Mouse (Mus musculus) liver, adult 10 weeks (tissue): ENCODE measurements around the gene Fbxw2. TPM values are rescaled to one million over a fixed set of nuclear protein-coding genes. Genes with fewer than 3 reads are reported as not detected.

ENCODE experiments used
- polyA plus RNA-seq: library from polyadenylated mRNA; stranded (reverse); fragments of 350-450 nt; fragmentation: Illumina TruSeq; extraction: RNeasy Lipid Tissue Mini Kit (QIAGEN cat#74804); gene quantifications from one replicate; pipeline ENCODE4 v1.2.3, GENCODE M21; 2014; ENCODE audit warnings: low read depth, low replicate concordance

Fbxw2 gene
- 53.2 TPM for polyA plus RNA-seq

DNA sequence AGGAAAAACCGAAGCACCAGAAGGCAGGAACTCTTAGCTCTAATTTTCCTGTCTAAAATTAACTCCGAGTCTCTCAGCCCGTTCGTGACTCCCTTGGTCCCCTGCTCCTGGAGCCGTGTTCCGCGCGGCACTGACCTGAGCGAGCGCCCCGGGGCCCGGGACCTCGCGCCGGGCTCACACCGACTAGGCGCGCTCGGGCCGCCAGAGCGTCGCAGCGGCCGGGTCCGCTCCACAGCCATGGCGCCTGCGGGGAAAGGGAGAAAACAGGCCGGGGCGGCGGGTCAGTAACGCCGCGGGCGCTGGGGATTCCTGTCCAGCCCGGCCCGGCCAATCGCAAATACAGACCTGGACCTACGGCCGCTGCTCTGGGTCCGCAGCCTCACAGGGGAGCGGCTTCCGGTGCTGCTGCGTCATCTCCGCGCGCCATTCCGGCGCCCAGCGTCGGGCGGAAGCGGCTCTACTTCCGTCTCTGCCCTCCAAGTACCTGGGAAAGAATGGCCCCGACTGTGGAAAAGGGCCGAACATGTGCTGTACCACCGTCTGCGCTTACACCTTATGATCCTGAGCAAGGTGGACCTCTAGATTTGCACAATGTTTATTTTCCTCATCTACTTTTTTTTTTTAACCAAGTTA is at the start of gene Fbxw2:
Gene Fbxw2, minus strand, starts transcription at position 485 of the 633 bp plus-strand sequence.

GRCm38 (mm10) chr2:34874816-34875345 is 48.8 kb upstream of the Fbxw2 start, which contains the start of gene Psmd5:
Gene Psmd5 (minus strand): TSS chr2:34874968.

GRCm38 (mm10) chr2:34874271-34874670 is 48.2 kb upstream of the Fbxw2 start, which contains the start of gene Cutal:
Gene Cutal (plus strand): TSS chr2:34874396.

GRCm38 (mm10) chr2:34832766-34833457 is 6.8 kb upstream of the Fbxw2 start, which contains the start of gene Gm34653:
Gene Gm34653 (plus strand): TSS chr2:34833007.

DNA sequence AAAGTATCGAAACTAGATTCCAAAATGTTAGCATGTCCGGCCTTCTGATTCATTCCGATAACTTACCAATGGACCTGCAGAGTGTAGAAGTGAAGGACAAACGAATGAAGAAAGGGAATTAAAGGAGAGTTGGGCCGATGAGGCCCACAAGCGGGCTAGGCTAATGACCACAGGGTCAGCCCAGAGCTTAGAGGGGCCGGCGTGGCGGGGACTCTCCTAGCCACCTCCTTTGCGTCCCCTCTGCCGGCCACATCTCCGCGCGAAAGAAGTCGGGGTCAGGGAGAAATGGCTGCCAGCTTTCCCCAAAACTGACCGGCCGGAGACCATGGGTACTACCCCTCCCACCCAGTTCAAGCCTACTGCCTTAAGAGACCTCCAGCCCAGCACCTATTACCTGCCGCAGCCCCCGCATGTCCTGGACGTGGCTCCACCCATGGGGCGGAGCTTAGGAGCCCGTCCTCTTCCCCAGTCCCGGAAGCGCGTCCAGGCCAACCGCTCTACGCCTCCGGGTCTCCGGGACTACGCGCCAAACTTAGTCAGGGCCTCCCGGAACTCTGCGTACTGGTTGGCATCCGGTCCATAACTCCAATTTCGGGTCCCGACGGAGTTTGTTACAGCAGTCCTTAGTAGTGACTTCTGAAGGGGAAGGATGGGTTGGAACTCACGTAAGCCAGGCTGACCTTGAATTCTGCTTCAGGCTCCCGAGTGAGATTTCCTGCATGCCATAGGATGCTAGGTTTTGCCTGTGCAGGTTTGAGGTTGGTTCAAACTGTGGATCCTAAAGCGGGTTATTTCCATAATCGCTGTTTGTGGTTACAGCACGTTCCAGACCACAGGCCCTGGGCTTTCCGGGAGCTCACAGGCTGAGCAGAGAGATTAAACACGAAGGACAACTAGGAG is 26.5 kb downstream of the Fbxw2 start, which contains the start of gene Rabepk:
Gene Rabepk, minus strand, starts transcription at position 556 of the 900 bp plus-strand sequence.

DNA sequence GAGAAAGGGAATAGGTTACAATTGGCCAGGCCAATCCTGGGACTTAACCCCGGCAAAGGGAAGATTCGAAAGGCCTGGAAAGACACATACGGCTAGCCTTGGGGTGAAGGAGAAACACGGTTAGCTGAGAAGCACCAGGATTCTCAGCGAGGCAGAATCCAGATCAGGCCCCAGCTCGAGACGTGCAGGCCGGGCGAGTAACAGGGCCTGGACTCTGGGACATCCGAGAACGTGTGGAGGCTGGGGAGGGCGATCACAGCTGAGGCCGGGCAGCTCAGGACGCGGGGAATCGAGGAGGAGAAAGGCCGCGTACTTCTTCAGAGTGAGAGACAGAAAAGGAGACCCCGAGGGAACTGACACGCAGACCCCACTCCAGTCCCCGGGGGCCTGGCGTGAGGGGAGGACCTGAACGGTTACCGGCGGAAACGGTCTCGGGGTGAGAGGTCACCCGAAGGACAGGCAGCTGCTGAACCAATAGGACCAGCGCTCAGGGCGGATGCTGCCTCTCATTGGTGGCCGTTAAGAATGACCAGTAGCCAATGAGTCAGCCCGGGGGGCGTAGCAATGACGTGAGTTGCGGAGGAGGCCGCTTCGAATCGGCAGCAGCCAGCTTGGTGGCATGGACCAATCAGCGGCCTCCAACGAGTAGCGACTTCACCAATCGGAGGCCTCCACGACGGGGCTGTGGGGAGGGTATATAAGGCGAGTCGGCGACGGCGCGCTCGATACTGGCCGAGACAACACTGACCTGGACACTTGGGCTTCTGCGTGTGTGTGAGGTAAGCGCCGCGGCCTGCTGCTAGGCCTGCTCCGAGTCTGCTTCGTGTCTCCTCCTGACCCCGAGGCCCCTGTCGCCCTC is 54.5 kb downstream of the Fbxw2 start, which contains the start of gene Hspa5:
Gene Hspa5, plus strand, starts transcription at position 603 of the 859 bp plus-strand sequence.

GRCm38 (mm10) chr2:34754551-34755358 is 71.4 kb downstream of the Fbxw2 start, which contains the start of gene Gapvd1:
Gene Gapvd1 (minus strand): TSS chr2:34755232.

Other genes with a start within 250 kb of the Fbxw2 start
- 18.0 TPM for gene Gapvd1, start 71.1 kb downstream of the Fbxw2 start, polyA plus RNA-seq
- 1,172 TPM for gene Hspa5, start 54.3 kb downstream of the Fbxw2 start, polyA plus RNA-seq
- gene Rabepk, start 26.4 kb downstream of the Fbxw2 start, polyA plus RNA-seq: 3.3 TPM
- not detected for gene Gm34653, start 6.7 kb upstream of the Fbxw2 start, polyA plus RNA-seq
- 62.6 TPM for gene Cutal, start 48.1 kb upstream of the Fbxw2 start, polyA plus RNA-seq
- gene Psmd5, start 48.7 kb upstream of the Fbxw2 start, polyA plus RNA-seq: 31.5 TPM
- gene Phf19, start 87.7 kb upstream of the Fbxw2 start, polyA plus RNA-seq: not detected
- 0.21 TPM for gene Traf1, start 135.5 kb upstream of the Fbxw2 start, polyA plus RNA-seq
- 926 TPM for gene Hc, start 235.1 kb upstream of the Fbxw2 start, polyA plus RNA-seq